Mouse (Mus musculus) brain, embryonic 14.5 days (tissue): ENCODE measurements around the gene Islr2.

Experiments used
- CTCF ChIP-seq: fragments of 200-500 bp; IDR thresholded peaks from 2 replicates; pipeline ENCODE4 v1.5.1; 2012; ENCODE audit warnings: inconsistent platforms, mild to moderate bottlenecking, moderate library complexity, borderline replicate concordance; ENCODE audit not compliant: insufficient read depth, insufficient read length; ENCODE audit errors: extremely low read depth
- POLR2A ChIP-seq: fragments of 200-500 bp; IDR thresholded peaks from 2 replicates; pipeline ENCODE4 v1.6.1; 2012; ENCODE audit warnings: mild to moderate bottlenecking, inconsistent platforms, borderline replicate concordance; ENCODE audit not compliant: poor library complexity, insufficient read depth, insufficient read length, severe bottlenecking; ENCODE audit errors: extremely low read depth

- no peak for TF ChIP-seq CTCF
- TF ChIP-seq POLR2A = no peak
Measured at GRCm38 (mm10) chr9:58153095-58153494, 51.0 kb downstream of the Islr2 start.
